Mouse (Mus musculus): ENCODE measurements around the gene Bloc1s1.

GRCm38 (mm10) chr10:128928356-128928755, 4.5 kb upstream of the Bloc1s1 start:
- TF ChIP-seq CTCF (IDR thresholded peaks at IDR 0.05; ENCODE audit: borderline replicate concordance, extremely low read depth, insufficient read depth, insufficient read length) (no peak), POLR2A (IDR thresholded peaks at IDR 0.05; ENCODE audit: borderline replicate concordance, extremely low read depth, insufficient read depth, insufficient read length, poor library complexity, severe bottlenecking) (no peak)

Data from brain, embryonic 14.5 days (tissue).